Mouse (Mus musculus): ENCODE results near the gene Kiss1r.

DNA sequence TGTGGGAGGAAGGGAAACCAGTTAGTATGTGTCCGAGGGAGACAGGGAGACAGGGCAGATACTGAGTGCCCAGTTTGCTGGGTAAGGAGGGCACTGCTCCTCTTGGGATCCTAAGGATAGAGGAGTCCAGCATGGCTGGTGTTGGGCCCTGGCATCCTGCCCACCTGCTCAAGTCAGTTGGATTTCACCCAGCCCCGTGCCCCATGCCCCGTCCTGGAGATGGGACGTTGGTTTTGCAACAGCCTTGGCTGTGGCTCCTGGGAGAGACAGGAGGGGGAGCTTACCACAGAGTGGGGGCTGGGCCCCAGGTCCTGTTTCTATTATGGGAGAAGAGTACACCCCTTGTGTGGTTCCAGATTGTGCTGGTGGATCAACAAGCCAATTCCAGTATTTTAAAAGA lies 32.3 kb upstream of the Kiss1r start:
- TF ChIP-seq CTCF (IDR thresholded peaks at IDR 0.05; ENCODE audit: insufficient read depth, low read depth, low read length) (no peak), POLR2A (IDR thresholded peaks at IDR 0.05; ENCODE audit: insufficient read depth, low read depth, low read length) (no peak)
